Mouse (Mus musculus) myocyte (in vitro differentiated cells): ENCODE measurements around the gene Unc93a2. TPM values are rescaled to one million over a fixed set of nuclear protein-coding genes. Genes with fewer than 3 reads are reported as not detected.
"Not testable (repeated sequence)": the region's sequence is repeated elsewhere in the genome, so short reads cannot be mapped to it uniquely, and the experiment has no call there.

Experiments
- H3K27me3 ChIP-seq: one replicate; pipeline ENCODE4 v1.6.1; 2011; ENCODE audit not compliant: control insufficient read depth, insufficient read depth, insufficient read length
- H3K36me3 ChIP-seq: one replicate; pipeline ENCODE4 v1.6.1; 2011; ENCODE audit not compliant: control insufficient read depth, insufficient read depth
- H3K4me2 ChIP-seq: one replicate; pipeline ENCODE4 v1.6.1; 2011; ENCODE audit warnings: low read depth, control low read depth
- H3K4me3 ChIP-seq: one replicate; pipeline ENCODE4 v1.5.1; 2011; ENCODE audit warnings: mild to moderate bottlenecking, control low read depth, moderate library complexity
- H3K79me2 ChIP-seq: one replicate; pipeline ENCODE4 v1.6.1; 2011; ENCODE audit not compliant: control insufficient read depth, insufficient read depth
- H3ac ChIP-seq: one replicate; pipeline ENCODE4 v1.6.1; 2011; ENCODE audit not compliant: control insufficient read depth, insufficient read length
- polyA plus RNA-seq: library from polyadenylated mRNA; unstranded; fragments of >200 nt; fragmentation: generic; extraction: Trizol; gene quantifications from one replicate; pipeline ENCODE4 v1.2.1, GENCODE M21; 2012; ENCODE audit warnings: missing spikeins

The Unc93a2 gene
- not detected for polyA plus RNA-seq

- not testable (repeated sequence) for H3K36me3 ChIP-seq, H3K4me3 ChIP-seq, H3ac ChIP-seq, H3K27me3 ChIP-seq, H3K79me2 ChIP-seq, H3K4me2 ChIP-seq
These were observed at the start of gene Unc93a2 for GRCm38 (mm10) chr17:7385364-7385763. Gene Unc93a2 (minus strand): TSS chr17:7385464.

DNA sequence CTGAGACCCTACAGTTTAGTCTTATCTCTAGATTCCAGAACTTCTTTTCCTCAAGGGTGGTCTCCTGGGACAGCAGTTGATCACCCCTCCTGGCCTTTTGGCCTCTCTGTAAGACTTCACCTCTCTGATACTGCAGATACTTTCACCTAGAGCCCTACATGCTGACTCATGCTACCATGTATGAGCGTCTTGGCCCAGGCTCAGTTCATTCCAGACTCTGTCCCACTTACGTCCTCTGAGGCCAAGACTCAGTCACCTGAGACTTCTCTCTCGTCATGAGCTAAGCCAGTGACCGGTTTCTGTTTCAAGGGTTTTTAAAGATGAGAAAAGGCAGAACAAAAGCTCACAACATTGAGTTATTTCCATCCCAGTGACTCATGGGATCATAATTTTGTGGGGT, 48.9 kb upstream of the Unc93a2 start:
- not testable (repeated sequence) for H3K4me3 ChIP-seq, H3ac ChIP-seq, H3K36me3 ChIP-seq, H3K79me2 ChIP-seq, H3K27me3 ChIP-seq
- peak overlapping the region; percentile 6 for H3K4me2 ChIP-seq

DNA sequence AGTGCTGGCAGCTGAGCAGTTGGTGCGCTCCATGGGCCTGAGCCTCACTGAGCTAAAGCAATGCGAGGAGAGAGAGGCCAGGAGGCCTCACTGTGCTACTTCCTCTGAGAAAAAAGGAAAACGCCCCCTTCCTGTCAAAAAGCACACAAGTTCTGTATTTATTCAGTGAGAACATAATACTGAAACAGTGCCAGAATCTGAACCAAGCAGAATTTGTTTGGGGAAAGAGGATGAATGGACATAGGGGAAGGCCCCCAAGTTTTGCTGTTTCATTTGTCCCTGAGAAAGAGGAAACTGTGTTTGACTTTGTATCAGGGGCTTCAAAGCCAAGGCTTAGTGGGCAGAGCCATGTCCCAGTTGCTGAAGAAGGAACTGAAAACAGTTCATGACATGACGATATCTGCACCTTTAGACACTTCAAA, 45.0 kb upstream of the Unc93a2 start:
- H3K79me2 ChIP-seq, H3K4me3 ChIP-seq, H3ac ChIP-seq, H3K36me3 ChIP-seq, H3K27me3 ChIP-seq, H3K4me2 ChIP-seq: not testable (repeated sequence)

- H3ac ChIP-seq, H3K4me3 ChIP-seq, H3K79me2 ChIP-seq, H3K4me2 ChIP-seq, H3K36me3 ChIP-seq, H3K27me3 ChIP-seq: not testable (repeated sequence)
These were observed 35.1 kb upstream of the Unc93a2 start for GRCm38 (mm10) chr17:7420191-7420973.

DNA sequence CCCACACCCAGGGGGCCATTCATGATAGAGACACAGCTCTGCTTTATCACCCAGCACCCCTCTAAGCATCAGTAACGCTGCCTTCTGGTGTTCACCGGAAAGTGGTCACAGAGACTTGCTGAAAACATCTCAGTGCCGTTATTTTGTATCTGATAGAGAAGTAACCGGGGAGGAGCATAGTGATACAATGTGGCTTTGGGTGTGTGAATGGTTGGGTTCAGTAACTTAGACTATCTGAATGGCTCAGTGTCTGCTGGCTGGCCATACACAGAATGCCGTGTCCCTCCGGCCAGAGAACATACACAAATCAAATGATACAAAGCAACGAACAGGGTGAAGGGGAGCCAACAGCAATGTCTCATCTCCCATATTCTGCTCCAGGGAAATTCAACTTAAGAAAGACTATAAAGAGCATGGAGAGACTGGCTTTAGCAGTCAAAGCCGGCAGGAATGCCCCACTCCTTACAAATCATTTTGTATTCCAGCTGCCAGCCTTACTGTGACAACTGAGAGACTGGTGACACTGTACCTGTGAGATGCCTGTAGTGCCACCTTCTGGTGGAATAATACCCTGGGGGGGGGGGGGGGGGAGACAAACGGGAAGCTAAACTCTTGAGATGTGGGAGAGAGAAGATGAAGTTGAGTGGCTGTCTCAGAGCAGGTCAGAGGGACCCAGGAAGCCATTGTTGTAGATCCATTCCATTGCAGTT, 29.5 kb upstream of the Unc93a2 start:
- not testable (repeated sequence) for H3K79me2 ChIP-seq, H3K27me3 ChIP-seq, H3K4me2 ChIP-seq, H3K36me3 ChIP-seq, H3K4me3 ChIP-seq, H3ac ChIP-seq

- not testable (repeated sequence) for H3K79me2 ChIP-seq, H3K4me3 ChIP-seq, H3K4me2 ChIP-seq, H3ac ChIP-seq, H3K27me3 ChIP-seq, H3K36me3 ChIP-seq
These were observed 28.1 kb upstream of the Unc93a2 start for GRCm38 (mm10) chr17:7413336-7413735.

- H3K27me3 ChIP-seq, H3K4me2 ChIP-seq, H3K36me3 ChIP-seq: not testable (repeated sequence)
These were observed 14.5 kb upstream of the Unc93a2 start for GRCm38 (mm10) chr17:7399770-7400169.

GRCm38 (mm10) chr17:7398198-7398847, 13.1 kb upstream of the Unc93a2 start:
- not testable (repeated sequence) for H3K79me2 ChIP-seq, H3K4me2 ChIP-seq, H3ac ChIP-seq, H3K36me3 ChIP-seq, H3K4me3 ChIP-seq, H3K27me3 ChIP-seq

More at GRCm38 (mm10) chr17:7399770-7400169, 14.5 kb upstream of the Unc93a2 start:
- H3K4me3 ChIP-seq, H3K79me2 ChIP-seq, H3ac ChIP-seq: not testable (repeated sequence)

- H3K79me2 ChIP-seq, H3K27me3 ChIP-seq, H3K4me3 ChIP-seq, H3ac ChIP-seq, H3K4me2 ChIP-seq, H3K36me3 ChIP-seq: not testable (repeated sequence)
These were observed 11.8 kb upstream of the Unc93a2 start for GRCm38 (mm10) chr17:7397079-7397478.

GRCm38 (mm10) chr17:7396288-7396687, 11.0 kb upstream of the Unc93a2 start:
- H3K4me3 ChIP-seq, H3K36me3 ChIP-seq, H3K27me3 ChIP-seq, H3ac ChIP-seq, H3K4me2 ChIP-seq, H3K79me2 ChIP-seq: not testable (repeated sequence)

DNA sequence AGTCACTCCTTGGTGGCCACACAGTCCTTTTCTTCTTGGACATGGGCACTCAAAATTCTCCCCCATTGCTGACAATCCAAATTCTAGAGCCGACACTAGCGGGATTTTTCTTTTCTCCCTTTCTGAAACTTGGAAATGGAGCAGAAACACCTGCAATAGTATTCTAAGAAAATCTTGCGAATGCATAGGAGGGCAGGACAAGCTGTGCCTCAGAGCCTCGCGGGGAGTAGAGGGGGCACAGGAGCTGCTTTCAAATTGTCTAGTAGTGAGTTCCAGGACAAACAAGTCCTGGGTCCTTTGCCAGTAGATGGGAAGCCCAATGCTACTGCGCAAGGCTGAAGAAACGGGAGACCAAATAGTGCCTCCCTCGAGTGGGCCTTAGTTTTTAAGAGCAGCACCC, 10.4 kb upstream of the Unc93a2 start:
- H3K79me2 ChIP-seq, H3K4me2 ChIP-seq, H3K27me3 ChIP-seq, H3K4me3 ChIP-seq, H3K36me3 ChIP-seq, H3ac ChIP-seq: not testable (repeated sequence)

GRCm38 (mm10) chr17:7395116-7395515, 9.9 kb upstream of the Unc93a2 start:
- H3K4me2 ChIP-seq, H3K79me2 ChIP-seq, H3ac ChIP-seq, H3K4me3 ChIP-seq, H3K27me3 ChIP-seq, H3K36me3 ChIP-seq: not testable (repeated sequence)
